Mouse (Mus musculus) right cerebral cortex, postnatal 4 days (tissue): ENCODE data around the gene Padi3.

Source experiments
- DNase-seq: peaks from one replicate; pipeline ENCODE4 v3.0.0-alpha.2; 2022

The Padi3 gene

DNA sequence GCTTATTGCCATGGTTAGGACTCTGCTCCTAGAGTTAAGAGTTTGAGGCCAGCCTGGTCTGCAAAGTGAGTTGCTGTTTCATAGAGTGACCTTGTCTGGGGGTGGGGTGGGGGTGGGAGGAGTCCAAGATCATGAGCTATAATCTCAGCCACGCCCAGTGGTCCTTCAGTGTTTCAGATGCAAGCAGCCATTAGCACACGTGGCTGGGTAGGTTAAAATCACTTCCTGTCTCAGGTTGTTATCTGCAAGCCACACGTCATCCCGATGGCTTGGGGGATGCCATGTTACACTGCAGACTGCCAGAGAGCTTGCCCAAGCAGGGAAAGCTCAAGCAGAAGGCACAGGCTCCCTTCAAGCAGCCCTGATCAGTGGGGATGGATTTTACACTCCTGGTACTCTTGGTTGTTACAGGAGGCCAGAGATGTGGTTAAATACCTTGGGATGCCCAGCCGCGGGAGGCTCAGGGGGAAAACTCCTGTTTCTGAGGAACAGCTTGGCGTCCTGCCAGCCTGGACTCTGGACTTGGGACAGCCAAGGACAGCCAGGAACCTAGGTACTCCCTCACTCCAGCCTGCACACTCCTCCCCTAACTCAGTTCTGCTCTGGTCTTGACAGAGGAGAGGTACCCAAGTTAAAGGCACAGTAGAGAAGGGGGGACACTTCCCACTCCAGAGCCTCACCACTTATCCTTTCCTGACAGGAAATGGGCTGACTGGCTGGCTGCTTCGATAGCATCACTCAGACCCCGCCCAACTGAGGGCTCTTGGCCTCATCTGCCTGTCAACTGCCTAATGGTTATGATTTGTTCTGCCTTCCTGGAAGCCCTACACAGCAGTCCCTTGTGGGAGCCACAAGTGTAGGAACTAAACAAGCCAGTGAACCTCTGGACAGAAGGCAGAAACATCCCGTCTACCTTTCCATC is 5.8 kb upstream of the Padi3 start:
- peak; percentile 31 for DNase-seq

- no peak for DNase-seq
Observed at GRCm38 (mm10) chr4:140815496-140815895, 5.0 kb upstream of the Padi3 start.

GRCm38 (mm10) chr4:140814241-140815225 is 4.1 kb upstream of the Padi3 start:
- DNase-seq, result no peak

DNA sequence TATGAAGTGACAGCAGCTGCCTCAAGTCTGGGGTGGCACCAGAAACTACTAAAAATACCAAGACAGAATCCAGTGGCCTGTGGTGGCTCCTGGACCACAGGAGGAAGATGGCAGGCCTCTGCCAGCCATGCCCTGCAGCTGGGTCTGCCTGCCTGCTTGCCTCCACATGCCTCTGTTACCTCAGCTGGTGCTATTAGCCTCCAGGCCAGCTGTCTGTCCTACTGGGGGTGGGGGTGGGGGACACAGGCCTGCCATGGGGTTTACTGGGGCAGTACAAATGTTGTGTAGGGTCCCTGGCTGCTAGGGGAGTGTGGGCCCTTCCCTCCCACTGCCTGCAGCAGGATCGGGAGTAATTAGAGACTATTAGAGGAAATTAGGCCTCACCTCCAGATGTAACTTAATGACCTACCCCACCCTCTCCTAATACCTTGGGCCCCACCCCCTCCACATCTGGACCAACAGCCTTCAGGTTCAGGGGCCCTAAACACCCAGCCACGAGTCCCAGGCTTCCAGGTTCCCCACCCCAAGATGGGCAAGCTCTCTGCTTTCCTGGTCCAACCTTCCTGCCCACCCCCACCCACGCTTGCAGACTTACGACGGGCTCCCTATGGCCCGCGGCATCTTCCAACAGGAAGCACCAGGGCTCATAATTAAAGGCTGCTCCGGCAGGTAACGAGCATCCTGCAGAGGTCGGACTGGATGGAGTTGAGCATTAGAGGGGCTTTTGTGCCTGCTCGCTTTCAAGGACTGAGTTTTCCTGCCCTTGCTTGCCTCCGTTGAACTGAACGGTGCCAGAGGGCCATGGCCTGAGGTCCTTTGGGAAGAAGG is 3.1 kb upstream of the Padi3 start:
- DNase-seq, result no peak

- DNase-seq, result peak; percentile 16
Observed at GRCm38 (mm10) chr4:140812609-140813008, 2.2 kb upstream of the Padi3 start.

GRCm38 (mm10) chr4:140812191-140812590 is 1.7 kb upstream of the Padi3 start:
- DNase-seq, result no peak

GRCm38 (mm10) chr4:140809118-140809517 is 1.3 kb downstream of the Padi3 start:
- no peak for DNase-seq

GRCm38 (mm10) chr4:140804601-140805000 is 5.8 kb downstream of the Padi3 start:
- DNase-seq, result no peak

- DNase-seq, result no peak
Observed at GRCm38 (mm10) chr4:140801364-140801763, 9.1 kb downstream of the Padi3 start.

GRCm38 (mm10) chr4:140796786-140797185 is 13.7 kb downstream of the Padi3 start:
- DNase-seq, result no peak

- no peak for DNase-seq
Observed at GRCm38 (mm10) chr4:140794678-140795077, 15.8 kb downstream of the Padi3 start.

DNA sequence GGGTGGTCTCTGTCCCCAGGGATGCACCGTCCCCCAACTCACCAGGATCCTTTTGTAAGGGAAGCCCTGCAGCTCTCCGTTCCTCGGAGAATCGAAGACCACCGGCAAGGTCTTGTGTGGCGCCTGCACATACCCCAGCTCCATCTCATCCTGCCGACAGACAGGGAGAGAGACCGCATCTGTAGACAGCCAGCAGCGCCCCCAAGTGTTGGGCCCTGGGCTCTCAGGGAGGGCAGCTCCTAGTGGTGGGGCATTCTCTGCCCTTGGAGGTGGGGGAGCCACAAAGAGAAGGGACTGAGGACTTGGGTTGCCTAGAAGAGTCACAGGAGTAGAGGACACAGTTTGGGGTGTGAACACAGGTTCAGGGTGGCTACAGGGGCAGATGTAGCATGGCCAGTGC is 16.7 kb downstream of the Padi3 start:
- DNase-seq, result no peak

- no peak for DNase-seq
Observed at GRCm38 (mm10) chr4:140792584-140792983, 17.9 kb downstream of the Padi3 start.

- DNase-seq, result no peak
Observed at GRCm38 (mm10) chr4:140791071-140791470, 19.4 kb downstream of the Padi3 start.

- no peak for DNase-seq
Observed at GRCm38 (mm10) chr4:140789983-140790382, 20.5 kb downstream of the Padi3 start.

GRCm38 (mm10) chr4:140788983-140789382 is 21.5 kb downstream of the Padi3 start:
- DNase-seq, result peak; percentile 57

DNA sequence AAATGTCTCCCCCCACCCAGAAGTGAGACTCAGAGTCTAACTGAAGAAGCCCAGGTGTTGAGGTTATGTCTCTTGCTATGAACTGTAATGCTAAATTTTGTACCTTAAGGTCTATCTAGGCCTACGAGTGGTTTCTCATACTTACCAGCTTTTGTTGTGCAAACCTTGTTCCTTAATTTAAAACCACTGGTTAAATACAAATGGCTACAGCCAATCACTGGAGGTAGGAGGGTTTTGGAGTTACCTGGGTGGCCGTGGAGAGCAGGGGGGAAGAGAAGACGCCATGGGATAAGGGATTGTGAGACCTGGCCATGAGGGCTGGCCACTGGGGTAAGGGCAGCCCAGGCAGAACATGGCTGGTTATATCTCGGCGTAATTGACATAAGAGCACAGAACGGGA is 22.2 kb downstream of the Padi3 start:
- DNase-seq, result no peak

DNA sequence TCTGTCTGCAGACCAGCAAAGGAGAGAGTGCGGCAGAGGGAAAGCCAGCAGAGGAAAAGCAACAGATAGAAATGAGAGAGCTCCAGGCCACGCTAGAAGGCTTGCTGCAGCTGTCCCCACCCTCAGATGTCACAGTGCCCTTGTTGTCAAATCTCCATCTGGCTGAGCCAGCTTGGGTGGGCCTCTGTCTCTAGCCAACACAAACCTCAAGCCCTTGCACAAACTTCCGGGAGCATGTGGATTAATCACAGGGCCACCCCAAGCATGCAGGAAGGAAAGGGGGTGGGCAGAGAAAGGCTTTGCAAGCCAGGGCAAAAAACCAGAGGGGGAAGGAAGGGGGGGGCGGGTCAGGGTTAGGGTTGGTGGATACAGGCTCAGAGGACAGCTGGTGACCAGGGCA is 23.0 kb downstream of the Padi3 start:
- DNase-seq, result no peak

- no peak for DNase-seq
Observed at GRCm38 (mm10) chr4:140785217-140785616, 25.2 kb downstream of the Padi3 start.

- no peak for DNase-seq
Observed at GRCm38 (mm10) chr4:140784292-140784945, 26.0 kb downstream of the Padi3 start.

DNA sequence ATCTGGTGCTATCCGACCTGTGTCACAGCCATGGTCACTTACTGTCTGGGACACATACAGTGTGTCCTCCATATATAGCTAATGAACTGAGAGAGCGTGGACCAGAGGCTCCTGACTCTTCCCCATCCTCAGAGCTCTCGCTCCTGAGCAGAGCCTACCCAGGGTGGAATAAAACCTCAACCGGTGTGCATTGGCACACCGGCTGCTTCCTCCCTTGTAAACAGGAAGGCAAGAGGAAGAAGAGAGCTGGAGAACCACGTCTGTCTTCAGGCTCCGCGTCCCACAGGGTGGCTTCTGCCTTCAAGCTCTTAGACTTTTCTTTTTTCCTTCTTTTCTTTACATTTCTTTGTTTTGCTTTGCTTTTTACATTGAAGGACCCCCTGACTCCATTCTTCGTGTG is 27.6 kb downstream of the Padi3 start:
- no peak for DNase-seq

DNA sequence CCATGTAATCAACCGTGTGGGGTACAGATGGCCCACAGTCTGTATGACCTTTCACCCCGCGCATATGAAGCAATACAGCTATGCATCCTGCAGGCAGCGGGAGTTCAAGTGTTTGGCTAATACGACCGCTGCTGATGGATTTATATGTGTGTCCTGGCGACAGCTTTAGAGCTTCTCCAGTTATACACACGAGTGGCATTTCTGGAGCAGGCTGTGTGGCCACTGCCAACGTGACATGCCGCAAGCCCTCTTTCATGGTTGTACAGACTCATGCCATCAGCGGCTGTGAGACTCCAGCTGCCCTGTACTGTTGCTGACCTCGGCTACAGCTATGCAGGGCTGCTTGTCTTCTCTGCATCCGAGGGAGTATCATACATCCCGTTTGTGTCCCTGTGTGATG is 29.9 kb downstream of the Padi3 start:
- DNase-seq, result no peak
